Mouse (Mus musculus) layer of hippocampus, adult 6 months (tissue): ENCODE measurements around the gene Gm13420. TPM values are rescaled to one million over a fixed set of nuclear protein-coding genes. Genes with fewer than 3 reads are reported as not detected.

Experiments
- long read RNA-seq, 2 experiments: library from polyadenylated mRNA; unstranded; transcript quantifications; one replicate each; pipeline ENCODE4 v2.0.0; 2019 to 2020
- polyA plus RNA-seq: library from polyadenylated mRNA; unstranded; fragments of <200 nt; fragmentation: Nextera tagmentation; gene quantifications from 2 replicates; pipeline ENCODE4 v1.2.3, GENCODE M21; 2021

Gm13420 gene
- polyA plus RNA-seq, result 0.21 and 0.73 TPM in 2 replicates
- long read RNA-seq, experiment 1, result 0 reads
- long read RNA-seq, experiment 2, result 0 reads

GRCm38 (mm10) chr2:29751497-29751896 is at the start of gene Gm13420:
Gm13420 (minus strand) TSS chr2:29751685.

GRCm38 (mm10) chr2:29787937-29788681 is 36.6 kb upstream of the Gm13420 start, which contains the start of gene Trub2:
Trub2 (minus strand) TSS chr2:29788502.

GRCm38 (mm10) chr2:29787104-29787917 is 35.8 kb upstream of the Gm13420 start, which contains the start of gene Coq4:
Coq4 (plus strand) TSS chr2:29787493.

Other genes with a start within 250 kb of the Gm13420 start
- gene Rapgef1, start 132.0 kb downstream of the Gm13420 start, polyA plus RNA-seq, result 5.3 and 6.0 TPM in 2 replicates
- not detected in 2 replicates for gene Gm13547, start 7.6 kb upstream of the Gm13420 start, polyA plus RNA-seq
- 36.6 and 40.7 TPM in 2 replicates for gene Coq4, start 35.8 kb upstream of the Gm13420 start, polyA plus RNA-seq
- gene Trub2, start 36.8 kb upstream of the Gm13420 start, polyA plus RNA-seq, result 12.7 and 13.2 TPM in 2 replicates
- gene Slc27a4, start 50.9 kb upstream of the Gm13420 start, polyA plus RNA-seq, result 13.8 and 14.8 TPM in 2 replicates
- gene Urm1, start 68.4 kb upstream of the Gm13420 start, polyA plus RNA-seq, result 1.6 and 3.3 TPM in 2 replicates
- 3.3 and 3.5 TPM in 2 replicates for gene Cercam, start 117.5 kb upstream of the Gm13420 start, polyA plus RNA-seq
- 20.4 and 21.1 TPM in 2 replicates for gene Odf2, start 137.5 kb upstream of the Gm13420 start, polyA plus RNA-seq
- gene Gle1, start 183.7 kb upstream of the Gm13420 start, polyA plus RNA-seq, result 30.3 and 35.1 TPM in 2 replicates
- gene Sptan1, start 213.9 kb upstream of the Gm13420 start, polyA plus RNA-seq, result 177 and 197 TPM in 2 replicates